Mouse (Mus musculus) lung, embryonic 16.5 days (tissue): ENCODE results near the gene Slc17a7. TPM values are rescaled to one million over a fixed set of nuclear protein-coding genes. Genes with fewer than 3 reads are reported as not detected.

ENCODE experiments used
- ATAC-seq: fragments of 200-750 bp; cut with Nextera tagmentation; 2 replicates; pipeline ENCODE4 v1.8.0; 2017; ENCODE audit warnings: low read depth, mild to moderate bottlenecking, moderate library complexity
- H3K27ac ChIP-seq: fragments of 300-500 bp; sonication (generic); 2 replicates; pipeline ENCODE4 v1.5.1; 2014; ENCODE audit warnings: mild to moderate bottlenecking, control low read depth, low read length
- H3K27me3 ChIP-seq: fragments of 300-500 bp; sonication (generic); 2 replicates; pipeline ENCODE4 v1.6.1; 2014; ENCODE audit warnings: low read depth, low read length, mixed read lengths; ENCODE audit not compliant: control insufficient read depth, insufficient read depth
- H3K36me3 ChIP-seq: fragments of 300-500 bp; sonication (generic); 2 replicates; pipeline ENCODE4 v1.6.1; 2014; ENCODE audit warnings: low read length; ENCODE audit not compliant: control insufficient read depth, insufficient read depth
- H3K4me1 ChIP-seq: fragments of 300-500 bp; sonication (generic); replicated peaks from 2 replicates; pipeline ENCODE4 v1.6.1; 2014; ENCODE audit warnings: low read length, mixed read lengths; ENCODE audit not compliant: control insufficient read depth, insufficient read depth
- H3K4me2 ChIP-seq: fragments of 300-500 bp; sonication (generic); 2 replicates; pipeline ENCODE4 v1.6.1; 2014; ENCODE audit warnings: low read depth, low read length, control low read depth
- H3K4me3 ChIP-seq: fragments of 300-500 bp; sonication (generic); 2 replicates; pipeline ENCODE4 v1.5.1; 2014; ENCODE audit warnings: mild to moderate bottlenecking, low read length, control low read depth
- H3K9ac ChIP-seq: fragments of 300-500 bp; sonication (generic); 2 replicates; pipeline ENCODE4 v1.6.1; 2014; ENCODE audit warnings: low read length, control low read depth
- H3K9me3 ChIP-seq: fragments of 300-500 bp; sonication (generic); 2 replicates; pipeline ENCODE4 v1.6.1; 2016; ENCODE audit warnings: low read length; ENCODE audit not compliant: control insufficient read depth
- WGBS: fragments of 180-500 bp; shearing (Covaris S2); extraction: QIAGEN DNeasy Blood & Tissue Kit; methylation state at CpG from one replicate; pipeline ENCODE4 v1.1.7; 2014; 5-methylcytosine and 5-hydroxymethylcytosine counted together
- polyA plus RNA-seq: library from polyadenylated mRNA; unstranded; fragments of >200 nt; fragmentation: Nextera tagmentation; extraction: Ambion mirVana; gene quantifications from 2 replicates; pipeline ENCODE4 v1.2.1, GENCODE M21; 2015

Gene Slc17a7
- polyA plus RNA-seq, 1 experiment from 2014 or later: 0.99 TPM

- H3K9me3 ChIP-seq: no peaks in the 10 kb centered on the region
- 86% methylated on average over 6 of the region's 6 CpGs for WGBS
- no peak for ATAC-seq
- H3K9ac ChIP-seq: no peak overlapping the region
- no peak overlapping the region for H3K27ac ChIP-seq
- H3K27me3 ChIP-seq: peaks cover 29% of the 10 kb centered on the region
- no peaks in the 10 kb centered on the region; the same call in 1 of the 2 replicates for H3K4me1 ChIP-seq
- H3K4me3 ChIP-seq: no peak overlapping the region
- no peaks in the 10 kb centered on the region for H3K36me3 ChIP-seq
- H3K4me2 ChIP-seq: no peak overlapping the region
Observed at GRCm38 (mm10) chr7:45190186-45190585, 26.4 kb downstream of the Slc17a7 start.

DNA sequence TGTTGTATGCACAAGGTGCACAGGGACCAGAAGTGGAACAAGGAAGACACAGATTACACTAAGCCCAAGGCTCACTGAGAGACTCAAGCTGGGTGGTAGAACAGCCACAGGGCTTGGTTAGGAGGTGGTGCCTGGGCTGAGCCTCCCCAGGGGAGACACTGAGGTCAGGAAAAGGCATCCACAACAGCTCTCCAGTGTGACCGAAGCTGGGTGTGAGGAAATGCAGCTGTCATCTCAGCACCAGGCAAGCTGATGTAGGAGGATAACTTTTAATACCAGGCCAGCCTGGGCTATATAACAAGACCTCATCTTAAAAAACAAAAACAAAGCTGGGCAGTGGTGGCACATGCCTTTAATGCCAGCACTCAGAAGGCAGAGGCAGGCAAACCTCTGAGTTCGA lies 27.4 kb downstream of the Slc17a7 start:
- WGBS: 50% methylated on average over 2 of the region's 2 CpGs
- Histone ChIP-seq H3K9me3 (no peaks in the 10 kb centered on the region), H3K4me3 (no peak overlapping the region), H3K27me3 (peaks cover 19% of the 10 kb centered on the region), H3K27ac (no peak overlapping the region), H3K4me1 (no peaks in the 10 kb centered on the region; the same call in 1 of the 2 replicates), H3K36me3 (no peaks in the 10 kb centered on the region), H3K9ac (no peak overlapping the region), H3K4me2 (no peak overlapping the region)
- ATAC-seq: no peak

DNA sequence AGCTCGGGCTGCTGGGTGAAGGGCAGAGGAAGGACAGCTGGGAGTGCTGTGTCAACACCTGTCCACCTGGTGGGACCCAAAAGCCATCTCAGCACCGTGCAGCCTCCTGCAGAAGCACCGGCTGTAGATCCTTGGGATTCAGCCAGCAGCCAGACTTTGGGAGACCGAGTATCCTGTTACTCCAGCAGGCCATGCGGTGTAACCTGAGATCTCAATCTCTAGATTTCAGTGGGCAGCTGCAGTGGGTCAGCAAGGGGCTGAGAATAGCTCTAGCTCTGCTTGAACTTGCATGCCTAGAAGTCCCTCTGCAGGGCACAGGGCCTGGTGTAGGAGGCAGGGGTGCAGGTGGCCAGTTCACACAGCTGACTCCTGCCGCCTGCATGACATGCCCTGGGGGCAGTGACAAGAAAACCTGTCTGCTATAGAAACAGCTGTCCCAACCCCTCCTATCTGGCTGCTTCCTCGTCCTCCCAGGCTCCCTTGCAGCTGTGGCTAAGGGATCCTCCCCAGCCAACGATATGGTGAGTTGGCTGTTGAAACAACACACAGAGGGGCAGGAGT lies 28.1 kb downstream of the Slc17a7 start:
- Histone ChIP-seq H3K4me3 (no peak overlapping the region), H3K9me3 (no peaks in the 10 kb centered on the region), H3K9ac (no peak overlapping the region), H3K27ac (no peak overlapping the region), H3K27me3 (peaks cover 17% of the 10 kb centered on the region), H3K4me2 (no peak overlapping the region), H3K4me1 (no peaks in the 10 kb centered on the region; the same call in 1 of the 2 replicates), H3K36me3 (no peaks in the 10 kb centered on the region)
- no peak for ATAC-seq
- WGBS: 6% methylated on average over 8 of the region's 8 CpGs

- no peaks in the 10 kb centered on the region for H3K36me3 ChIP-seq
- H3K9ac ChIP-seq: no peak overlapping the region
- H3K27me3 ChIP-seq: peaks cover 13% of the 10 kb centered on the region
- H3K9me3 ChIP-seq: no peaks in the 10 kb centered on the region
- WGBS: 75% methylated on average over 7 of the region's 7 CpGs
- no peak for ATAC-seq
- no peak overlapping the region for H3K4me2 ChIP-seq
- H3K4me1 ChIP-seq: no peaks in the 10 kb centered on the region; the same call in 1 of the 2 replicates
- no peak overlapping the region for H3K4me3 ChIP-seq
- H3K27ac ChIP-seq: no peak overlapping the region
Observed at GRCm38 (mm10) chr7:45192585-45193310, 29.0 kb downstream of the Slc17a7 start.

GRCm38 (mm10) chr7:45193406-45193805 lies 29.7 kb downstream of the Slc17a7 start:
- Histone ChIP-seq H3K27me3 (peaks cover 12% of the 10 kb centered on the region), H3K4me1 (no peaks in the 10 kb centered on the region; the same call in 1 of the 2 replicates), H3K4me2 (no peak overlapping the region), H3K9ac (no peak overlapping the region), H3K36me3 (no peaks in the 10 kb centered on the region), H3K9me3 (no peaks in the 10 kb centered on the region), H3K4me3 (no peak overlapping the region), H3K27ac (no peak overlapping the region)
- 53% methylated on average over 5 of the region's 5 CpGs for WGBS
- ATAC-seq: no peak

DNA sequence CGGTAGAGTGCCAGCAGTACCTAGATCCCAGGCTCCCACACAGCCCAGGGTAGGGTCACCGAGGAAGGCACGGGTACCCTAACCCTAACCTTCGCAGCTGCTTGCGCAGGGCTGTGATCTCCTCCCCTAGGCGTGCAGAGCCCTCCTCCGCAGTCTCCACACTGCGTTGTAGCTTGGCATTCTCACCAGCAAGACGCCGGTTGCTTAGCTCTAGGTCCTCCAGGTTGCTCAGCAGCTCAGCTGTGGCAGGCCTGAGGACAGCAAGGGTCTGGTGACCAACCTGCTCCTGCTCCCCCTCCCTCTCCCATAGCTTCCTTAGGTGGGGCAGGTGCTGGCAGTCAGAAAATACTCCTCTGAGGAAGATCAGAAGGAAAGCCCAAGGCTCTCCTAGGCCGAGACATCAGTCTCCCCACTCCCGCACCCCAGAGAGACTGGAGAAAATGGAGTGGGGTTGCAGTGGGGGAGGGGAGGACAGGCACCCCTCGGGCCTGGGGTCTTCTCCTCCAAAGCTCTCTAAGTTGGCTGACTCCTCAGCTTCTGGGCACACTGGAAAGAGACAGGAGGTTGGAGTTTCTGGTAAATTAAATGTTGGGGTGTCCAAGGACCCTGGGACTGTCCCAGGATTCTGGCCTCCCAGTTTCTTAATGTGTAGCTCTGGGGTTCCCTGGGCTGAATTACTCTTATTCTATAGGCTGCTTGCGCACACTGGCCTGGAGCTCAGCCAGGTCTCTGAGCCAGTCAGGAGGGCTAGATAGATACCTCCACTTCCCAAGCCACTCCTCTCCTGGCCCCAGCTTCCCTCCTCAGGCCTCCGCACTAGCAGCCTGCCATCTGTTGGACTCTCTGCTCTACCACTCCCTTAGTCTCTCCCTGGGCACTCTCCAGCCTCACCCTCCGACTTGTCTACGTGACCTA lies 30.4 kb downstream of the Slc17a7 start:
- no peak overlapping the region for H3K9ac ChIP-seq
- H3K4me2 ChIP-seq: no peak overlapping the region
- no peak for ATAC-seq
- no peaks in the 10 kb centered on the region for H3K36me3 ChIP-seq
- no peak overlapping the region for H3K27ac ChIP-seq
- H3K4me1 ChIP-seq: no peaks in the 10 kb centered on the region; the same call in 1 of the 2 replicates
- peaks cover 7% of the 10 kb centered on the region for H3K27me3 ChIP-seq
- H3K4me3 ChIP-seq: no peak overlapping the region
- 68% methylated on average over 17 of the region's 17 CpGs for WGBS
- H3K9me3 ChIP-seq: no peaks in the 10 kb centered on the region

GRCm38 (mm10) chr7:45195341-45196175 lies 31.8 kb downstream of the Slc17a7 start:
- Histone ChIP-seq H3K4me3 (no peak overlapping the region), H3K27ac (no peak overlapping the region), H3K27me3 (0 out of 2 replicates have a peak, but pooled peaks cover 3% of the 10 kb centered on the region), H3K36me3 (no peaks in the 10 kb centered on the region), H3K9ac (no peak overlapping the region), H3K4me2 (no peak overlapping the region), H3K4me1 (no peaks in the 10 kb centered on the region; the same call in 1 of the 2 replicates), H3K9me3 (no peaks in the 10 kb centered on the region)
- WGBS: 43% methylated on average over 13 of the region's 13 CpGs
- ATAC-seq: no peak

- ATAC-seq: no peak
- no peak overlapping the region for H3K9ac ChIP-seq
- no peaks in the 10 kb centered on the region; the same call in 1 of the 2 replicates for H3K4me1 ChIP-seq
- WGBS: 72% methylated on average over 4 of the region's 4 CpGs
- no peak overlapping the region for H3K27ac ChIP-seq
- no peaks in the 10 kb centered on the region for H3K9me3 ChIP-seq
- no peak overlapping the region for H3K4me3 ChIP-seq
- no peak overlapping the region for H3K4me2 ChIP-seq
- no peaks in the 10 kb centered on the region for H3K36me3 ChIP-seq
- H3K27me3 ChIP-seq: 0 out of 2 replicates have a peak, but pooled peaks cover 3% of the 10 kb centered on the region
Observed at GRCm38 (mm10) chr7:45196176-45196535, 32.4 kb downstream of the Slc17a7 start.
